Mouse (Mus musculus): ENCODE data around the gene Dab2.

DNA sequence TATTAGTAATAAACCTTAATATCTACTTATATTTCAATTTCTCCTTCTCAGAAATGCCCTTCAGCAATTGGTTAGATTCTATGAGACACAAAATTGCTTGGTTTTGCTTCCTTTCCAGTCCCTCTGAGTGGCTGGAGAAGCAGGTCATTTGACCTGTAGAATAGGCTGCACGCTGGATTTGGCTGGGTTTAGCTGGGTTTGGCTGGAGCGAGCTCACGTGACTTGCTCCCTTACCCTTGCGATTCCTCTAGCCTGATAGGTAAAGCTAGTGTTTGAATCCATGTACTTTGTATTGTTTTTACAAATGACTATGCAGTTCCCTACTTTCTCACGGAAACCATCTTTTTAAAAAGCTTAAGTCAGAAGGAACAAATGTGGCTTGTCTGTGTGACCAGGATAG is 76.4 kb downstream of the Dab2 start:
- no peak for TF ChIP-seq CTCF (IDR thresholded peaks at IDR 0.05; ENCODE audit: borderline replicate concordance, control insufficient read depth, extremely low read depth, insufficient read depth, low read length, poor library complexity)
- TF ChIP-seq POLR2A (IDR thresholded peaks at IDR 0.05; ENCODE audit: control insufficient read depth, extremely low read depth, insufficient read depth, low read length, poor library complexity) = no peak
